Mouse (Mus musculus): Measurements from ENCODE around the gene Ttc7b.

GRCm38 (mm10) chr12:100396806-100397205 is 123.8 kb downstream of the Ttc7b start:
- no peak for TF ChIP-seq POLR2A (IDR thresholded peaks at IDR 0.05; ENCODE audit: control insufficient read depth, low read depth, low read length)
- no peak for TF ChIP-seq CTCF (IDR thresholded peaks at IDR 0.05; ENCODE audit: control insufficient read depth, insufficient read depth, insufficient replicate concordance, low read depth, low read length)
